Mouse (Mus musculus): ENCODE results near the gene Hnrnph1.
A peak's percentile ranks its signal among the peaks of the same experiment; 100 is the strongest.

DNA sequence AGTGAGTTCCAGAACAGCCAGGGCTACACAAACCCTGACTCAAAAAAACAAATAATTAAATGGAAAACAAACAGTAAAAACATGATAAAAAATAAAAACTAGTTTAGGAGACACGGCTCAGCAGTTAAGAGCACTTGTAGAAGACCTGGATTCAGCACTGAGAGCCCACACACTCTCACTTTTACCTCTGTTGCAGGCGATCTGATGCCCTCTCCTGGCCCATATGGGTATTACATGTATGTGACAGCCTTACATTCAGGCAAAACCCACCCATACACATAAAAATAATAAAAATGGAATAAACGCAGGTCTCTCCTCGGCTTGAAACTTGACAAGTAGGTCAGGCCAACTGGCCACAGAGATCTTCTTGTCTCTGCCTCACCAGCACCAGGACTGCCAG, 12.2 kb upstream of the Hnrnph1 start:
- TF ChIP-seq CTCF (IDR thresholded peaks at IDR 0.05; ENCODE audit: extremely low read depth, insufficient read length, insufficient replicate concordance, low read depth, low read length) (peak; percentile 57; the same call in 1 of the 2 replicates), POLR2A (IDR thresholded peaks at IDR 0.05; ENCODE audit: low read depth, low read length) (no peak)

Measured in small intestine, adult 2 months (tissue).